ENCODE assay signal across 8 mouse cellular contexts in genomic region chr2:33821677-33822607, GRCm38 (mm10).
DNase-seq lines count a peak whose midpoint lies in the region; ATAC-seq lines count a peak whose summit lies in the region.

No protein-coding gene starts in this region.

- H3K27ac ChIP-seq in embryonic facial prominence, embryonic 10.5 days (replicated peaks) = peak overlapping the region; percentile 15; the same call in 1 of the 2 replicates
- no peak overlapping the region for H3K27ac ChIP-seq in limb, embryonic 11.5 days (replicated peaks; ENCODE audit: low read depth, low read length)
- H3K27ac ChIP-seq in midbrain, embryonic 15.5 days = peak overlapping the region; percentile 67

- no peak overlapping the region for H3K4me3 ChIP-seq in embryonic facial prominence, embryonic 10.5 days
- no peak overlapping the region for H3K4me3 ChIP-seq in limb, embryonic 11.5 days (ENCODE audit: low read depth, low read length)
- no peak overlapping the region for H3K4me3 ChIP-seq in midbrain, embryonic 15.5 days

- no peaks in the 10 kb centered on the region for H3K9me3 ChIP-seq in embryonic facial prominence, embryonic 10.5 days
- H3K9me3 ChIP-seq in limb, embryonic 11.5 days (ENCODE audit: control insufficient read depth, low read length) = no peaks in the 10 kb centered on the region
- H3K9me3 ChIP-seq in midbrain, embryonic 15.5 days = no peaks in the 10 kb centered on the region

- DNase-seq in 3134 (ENCODE audit: extremely low read depth, insufficient read length, low spot score) = peak; percentile 55
- peak; percentile 92 for DNase-seq in adrenal gland, postnatal 10 days
- DNase-seq in embryonic facial prominence, embryonic 10.5 days (ENCODE audit: low spot score) = peak; percentile 88
- DNase-seq in kidney, adult 8-10 months = peak; percentile 50 to 84
- DNase-seq in limb, embryonic 11.5 days (ENCODE audit: low spot score) = peak; percentile 94
- peak; percentile 64 to 81 for DNase-seq in spleen, adult 18-20 months

- peaks cover 14% of the 10 kb centered on the region for H3K4me1 ChIP-seq in embryonic facial prominence, embryonic 10.5 days
- H3K4me1 ChIP-seq in limb, embryonic 11.5 days (ENCODE audit: control insufficient read depth, insufficient read depth, low read length) = peaks cover 21% of the 10 kb centered on the region
- peaks cover 14% of the 10 kb centered on the region for H3K4me1 ChIP-seq in midbrain, embryonic 15.5 days

- H3K4me2 ChIP-seq in limb, embryonic 11.5 days (ENCODE audit: low read depth, severe bottlenecking) = no peak overlapping the region
- H3K4me2 ChIP-seq in midbrain, embryonic 15.5 days = no peak overlapping the region

- ATAC-seq in granulocyte monocyte progenitor cell, adult 5-6 weeks (replicated peaks; ENCODE audit: poor library complexity, severe bottlenecking) = peak; percentile 98
- 0 out of 2 replicates have a peak, but pooled peaks have one; percentile 3 for ATAC-seq in limb, embryonic 11.5 days (ENCODE audit: insufficient number of reproducible peaks, low FRiP score, low TSS enrichment, low read depth)
- ATAC-seq in midbrain, embryonic 15.5 days (replicated peaks) = peak; percentile 82

- H3K9ac ChIP-seq in limb, embryonic 11.5 days (ENCODE audit: low read length) = no peak overlapping the region
- no peak overlapping the region for H3K9ac ChIP-seq in midbrain, embryonic 15.5 days

- 21% methylated on average over 13 of the region's 13 CpGs for WGBS in embryonic facial prominence, embryonic 10.5 days
- WGBS in limb, embryonic 11.5 days = 28% methylated on average over 13 of the region's 13 CpGs
- WGBS in midbrain, embryonic 15.5 days = 26% methylated on average over 13 of the region's 13 CpGs

- H3K27me3 ChIP-seq in embryonic facial prominence, embryonic 10.5 days (replicated peaks; ENCODE audit: low read depth, poor library complexity, severe bottlenecking) = no peaks in the 10 kb centered on the region
- H3K27me3 ChIP-seq in limb, embryonic 11.5 days (ENCODE audit: control insufficient read depth, insufficient read depth, low read length) = no peaks in the 10 kb centered on the region
- H3K27me3 ChIP-seq in midbrain, embryonic 15.5 days (replicated peaks) = no peaks in the 10 kb centered on the region

- H3K36me3 ChIP-seq in embryonic facial prominence, embryonic 10.5 days (replicated peaks) = peaks cover 68% of the 10 kb centered on the region
- H3K36me3 ChIP-seq in limb, embryonic 11.5 days (ENCODE audit: control insufficient read depth, insufficient read depth, low read length) = peaks cover 6% of the 10 kb centered on the region
- peaks cover 10% of the 10 kb centered on the region; the same call in 1 of the 2 replicates for H3K36me3 ChIP-seq in midbrain, embryonic 15.5 days (replicated peaks)

Comparison
In these comparisons a context has a peak if more than half of its experiments do, and no peak if none do; other contexts are left out.
1. ATAC-seq: peak in every context shown above with its lines; median percentile 98 in granulocyte monocyte progenitor cell, adult 5-6 weeks; 82 in midbrain, embryonic 15.5 days; 3 in limb, embryonic 11.5 days.